In genomic region chr8:18000750-18001149, GRCm38 (mm10) we compare ENCODE assay signal across 32 mouse cellular contexts.
"Had no signal": no experiment of that assay in that cellular context is flagged by ENCODE, and none has a peak within 500 bp of the region (broad histone marks: within the 10 kb centered on the region; RNA-seq: fewer than 3 reads in every experiment).

No protein-coding gene starts in this region.

- H3K4me1 ChIP-seq: limb, embryonic 10.5 days; limb, embryonic 12.5 days; limb, embryonic 13.5 days; limb, embryonic 15.5 days; liver, embryonic 12.5 days; liver, embryonic 13.5 days; liver, embryonic 15.5 days; lung, embryonic 15.5 days; megakaryocyte, embryonic 14.5 days; midbrain, embryonic 10.5 days; midbrain, embryonic 12.5 days; midbrain, embryonic 13.5 days; midbrain, embryonic 15.5 days had no signal

- H3K9me3 ChIP-seq: limb, embryonic 10.5 days; limb, embryonic 12.5 days; limb, embryonic 13.5 days; limb, embryonic 15.5 days; liver, embryonic 12.5 days; liver, embryonic 13.5 days; liver, embryonic 15.5 days; lung, embryonic 15.5 days; megakaryocyte, embryonic 14.5 days; midbrain, embryonic 10.5 days; midbrain, embryonic 12.5 days; midbrain, embryonic 13.5 days; midbrain, embryonic 15.5 days had no signal

- H3K27ac ChIP-seq: left cerebral cortex, adult 2 months; limb, embryonic 10.5 days; limb, embryonic 12.5 days; limb, embryonic 13.5 days; limb, embryonic 15.5 days; liver, embryonic 12.5 days; liver, embryonic 13.5 days; liver, embryonic 14.5 days; liver, embryonic 15.5 days; lung, embryonic 15.5 days; macrophage; midbrain, embryonic 10.5 days; midbrain, embryonic 12.5 days; midbrain, embryonic 13.5 days; midbrain, embryonic 15.5 days had no signal

- DNase-seq: left cerebral cortex, postnatal 4 days; liver; liver, embryonic 13.5 days; liver, postnatal 0 days; lung, adult 18-20 months; lung, adult 2 months; lung, embryonic 14.5 days; lung, postnatal 10 days; lung, postnatal 14 days; lung, postnatal 36 days; lung, postnatal 4 days; midbrain, embryonic 14.5 days had no signal

- H3K27me3 ChIP-seq: limb, embryonic 12.5 days; limb, embryonic 13.5 days; limb, embryonic 15.5 days; liver, embryonic 12.5 days; liver, embryonic 13.5 days; liver, embryonic 15.5 days; lung, embryonic 15.5 days; megakaryocyte, embryonic 14.5 days had no signal

- H3K9ac ChIP-seq: limb, embryonic 12.5 days; limb, embryonic 13.5 days; limb, embryonic 15.5 days; liver, embryonic 12.5 days; liver, embryonic 13.5 days; liver, embryonic 14.5 days; liver, embryonic 15.5 days; liver, postnatal 0 days; lung, embryonic 14.5 days; lung, embryonic 15.5 days; midbrain, embryonic 12.5 days; midbrain, embryonic 13.5 days; midbrain, embryonic 15.5 days had no signal

- H3K4me2 ChIP-seq: limb, embryonic 12.5 days; limb, embryonic 13.5 days; limb, embryonic 15.5 days; liver, embryonic 11.5 days; liver, embryonic 12.5 days; liver, embryonic 13.5 days; liver, embryonic 15.5 days; lung, embryonic 14.5 days; lung, embryonic 15.5 days; midbrain, embryonic 11.5 days; midbrain, embryonic 12.5 days; midbrain, embryonic 13.5 days; midbrain, embryonic 15.5 days had no signal

- ATAC-seq: liver, embryonic 12.5 days; liver, postnatal 0 days; lung, postnatal 0 days; midbrain, embryonic 13.5 days; midbrain, embryonic 15.5 days; midbrain, embryonic 16.5 days had no signal

- H3K36me3 ChIP-seq: limb, embryonic 10.5 days; limb, embryonic 12.5 days; limb, embryonic 13.5 days; limb, embryonic 15.5 days; liver, embryonic 12.5 days; liver, embryonic 13.5 days; liver, embryonic 15.5 days; lung, embryonic 15.5 days; midbrain, embryonic 10.5 days; midbrain, embryonic 12.5 days; midbrain, embryonic 13.5 days; midbrain, embryonic 15.5 days had no signal

- H3K4me3 ChIP-seq: left cerebral cortex, adult 2 months; limb, embryonic 10.5 days; limb, embryonic 12.5 days; limb, embryonic 13.5 days; limb, embryonic 15.5 days; liver, embryonic 12.5 days; liver, embryonic 13.5 days; liver, embryonic 15.5 days; lung, embryonic 15.5 days; megakaryocyte, embryonic 14.5 days; midbrain, embryonic 10.5 days; midbrain, embryonic 12.5 days; midbrain, embryonic 13.5 days; midbrain, embryonic 15.5 days; myocyte had no signal
